Mouse (Mus musculus) left cerebral cortex, adult 2 months (tissue): ENCODE measurements around the gene Gm4181. TPM values are rescaled to one million over a fixed set of nuclear protein-coding genes. Genes with fewer than 3 reads are reported as not detected.
A peak's percentile ranks its signal among the peaks of the same experiment; 100 is the strongest.
"Not testable (repeated sequence)": the region's sequence is repeated elsewhere in the genome, so short reads cannot be mapped to it uniquely, and the experiment has no call there.

Experiments
- DNase-seq, 2 experiments: peaks; one replicate each; pipeline ENCODE4 v3.0.0; 2021 to 2022; ENCODE audit warnings: low spot score in 2 of 2, mixed read lengths in 1 of 2; ENCODE audit errors: extremely low spot score in 1 of 2
- H3K27ac ChIP-seq: fragments of 200-600 bp; 2 replicates; pipeline ENCODE4 v1.8.1; 2022
- H3K4me3 ChIP-seq: fragments of 200-600 bp; 2 replicates; pipeline ENCODE4 v1.8.1; 2022
- CTCF ChIP-seq: fragments of 200-600 bp; IDR thresholded peaks from 2 replicates; pipeline ENCODE4 v1.8.1; 2022; ENCODE audit warnings: antibody characterized with exemption, mild to moderate bottlenecking, moderate library complexity
- intact Hi-C: fragments of 180-260 bp; cut with DNase I; formaldehyde crosslinking; loops from one replicate; pipeline ENCODE4 v1.15.1; 2025
- long read RNA-seq, 2 experiments: library from polyadenylated mRNA; stranded (forward); transcript quantifications; one replicate each; pipeline ENCODE4 v2.0.0; 2021; ENCODE audit warnings: borderline mapping rate in 2 of 2
- total RNA-seq, 2 experiments: library from RNA; stranded (reverse); gene quantifications; 2 replicates each; pipeline ENCODE4 v1.2.3; 2021

Gm4181 gene
- not detected for total RNA-seq
- long read RNA-seq, experiment 1: 0 reads
- long read RNA-seq, experiment 2: 0 reads

DNA sequence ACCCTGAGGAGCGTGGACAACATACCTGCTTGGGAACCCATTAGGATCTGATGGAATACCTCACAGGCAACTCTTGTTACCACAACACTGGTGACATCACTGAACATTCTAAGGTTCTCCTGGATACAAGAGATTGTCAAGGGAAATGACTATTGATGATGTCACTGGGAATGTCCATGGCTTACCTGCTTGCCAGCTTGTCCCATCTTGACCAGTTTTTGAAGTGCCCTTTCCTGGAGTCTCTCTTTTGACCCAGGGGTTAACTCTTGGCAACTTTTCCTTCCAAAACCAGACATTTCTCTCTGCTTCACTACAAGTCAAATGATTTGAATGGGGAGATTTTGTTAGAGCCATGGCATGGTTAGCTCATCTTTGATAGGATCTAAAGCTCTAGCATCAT, at the start of gene Gm4181:
Gene Gm4181 (minus strand): TSS at position 101 of the 400 bp plus-strand sequence.
- H3K4me3 ChIP-seq, H3K27ac ChIP-seq, intact Hi-C loops, DNase-seq: not testable (repeated sequence)

DNA sequence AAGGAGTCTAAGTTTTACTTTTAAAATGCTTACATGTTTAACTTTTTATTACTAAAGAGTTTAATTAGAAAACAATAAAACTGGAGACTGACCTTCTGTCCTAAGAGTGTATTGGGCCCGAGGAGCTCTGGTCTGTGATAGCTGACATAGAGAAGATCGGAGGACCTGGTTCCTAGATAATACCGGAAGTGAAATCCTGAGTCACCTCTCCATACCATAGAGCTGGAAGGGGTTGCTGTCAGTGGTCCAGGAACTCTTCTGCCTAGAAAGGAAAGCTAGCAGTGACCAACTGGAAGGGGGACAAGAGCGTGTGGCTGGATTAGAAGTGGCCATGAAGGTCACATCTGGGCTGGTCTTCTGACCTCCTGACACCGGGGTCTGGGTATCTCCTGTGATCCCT, 41.8 kb upstream of the Gm4181 start:
- no peak for DNase-seq
- H3K4me3 ChIP-seq: no peak overlapping the region
- no peak overlapping the region for H3K27ac ChIP-seq
- no peak for TF ChIP-seq CTCF
- intact Hi-C loops: no loop called here

DNA sequence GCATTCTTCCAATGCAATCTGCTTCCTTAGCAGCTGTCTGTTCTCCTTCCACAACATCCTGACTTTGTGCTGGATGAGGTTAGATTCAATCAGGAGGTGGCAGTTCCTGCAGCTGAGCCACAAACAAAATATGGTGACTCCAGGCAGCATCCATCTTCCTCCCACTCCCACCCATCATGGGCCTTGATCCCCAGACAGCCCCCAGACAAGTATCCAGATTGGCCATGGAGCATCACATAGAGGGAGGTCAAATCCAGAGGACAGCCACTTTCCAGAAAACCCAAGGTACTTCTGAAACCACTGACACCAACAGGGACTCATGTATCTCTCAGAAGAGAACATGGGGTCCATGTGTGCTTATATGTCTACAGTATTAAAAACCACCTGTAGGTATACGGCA, 3.0 kb downstream of the Gm4181 start:
- H3K27ac ChIP-seq, intact Hi-C loops, H3K4me3 ChIP-seq: not testable (repeated sequence)
- peak; percentile 12 to 18 for DNase-seq

DNA sequence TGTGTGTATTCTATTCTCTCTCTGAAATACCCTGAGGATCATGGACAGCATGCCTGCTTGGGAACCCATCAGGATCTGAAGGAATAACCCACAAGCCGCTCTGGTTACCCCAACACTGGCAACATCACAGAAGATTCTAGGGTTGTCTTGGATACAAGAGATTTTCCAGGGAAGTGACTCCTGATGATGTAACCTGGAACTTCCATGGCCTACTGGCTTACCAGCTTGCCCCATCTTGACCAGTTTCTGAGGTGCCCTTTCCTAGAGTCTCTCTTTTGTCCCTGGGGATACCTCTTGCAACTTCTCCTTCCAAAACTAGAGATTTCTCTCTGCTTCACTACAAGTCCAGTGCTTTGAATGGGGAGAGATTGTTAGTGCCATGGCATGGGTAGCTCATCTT, 24.3 kb downstream of the Gm4181 start, which contains the start of gene Gm17078:
Gene Gm17078 (minus strand): TSS at position 101 of the 400 bp plus-strand sequence.
- intact Hi-C loops: no loop called here
- no peak for TF ChIP-seq CTCF

DNA sequence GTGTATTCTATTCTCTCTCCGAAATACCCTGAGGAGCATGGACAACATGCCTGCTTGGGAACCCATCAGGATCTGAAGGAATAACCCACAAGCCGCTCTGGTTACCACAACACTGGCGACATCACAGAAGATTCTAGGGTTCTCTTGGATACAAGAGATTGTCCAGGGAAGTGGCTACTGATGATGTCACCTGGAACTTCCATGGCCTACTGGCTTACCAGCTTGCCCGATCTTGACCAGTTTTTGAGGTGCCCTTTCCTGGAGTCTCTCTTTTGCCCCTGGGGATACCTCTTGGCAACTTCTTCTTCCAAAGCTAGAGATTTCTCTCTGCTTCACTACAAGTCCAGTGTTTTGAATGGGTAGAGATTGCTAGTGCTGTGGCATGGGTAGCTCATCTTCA, 43.4 kb downstream of the Gm4181 start, which contains the start of gene Gm17174:
Gene Gm17174 (minus strand): TSS at position 101 of the 400 bp plus-strand sequence.
- H3K27ac ChIP-seq, H3K4me3 ChIP-seq, intact Hi-C loops, DNase-seq: not testable (repeated sequence)

More for the DNA sequence above, 24.3 kb downstream of the Gm4181 start, which contains the start of gene Gm17078:
- no peak for DNase-seq
- Histone ChIP-seq H3K27ac (no peak within 1 kb of the TSS), H3K4me3 (no peak within 1 kb of the TSS)

Other genes with a start within 250 kb of the Gm4181 start
- gene Vmn2r88, start 224.8 kb downstream of the Gm4181 start, total RNA-seq: not detected
- gene Vmn2r89, start 183.8 kb downstream of the Gm4181 start, total RNA-seq: not detected
- gene Gm5622, start 82.9 kb downstream of the Gm4181 start, total RNA-seq: not detected
- gene Gm17175, start 61.6 kb downstream of the Gm4181 start, total RNA-seq: not detected
- gene Gm17174, start 43.5 kb downstream of the Gm4181 start, total RNA-seq: not detected
- gene Gm17078, start 24.4 kb downstream of the Gm4181 start, total RNA-seq: not detected
- not detected for gene Gm17079, start 59.8 kb upstream of the Gm4181 start, total RNA-seq
- not detected for gene Gm5800, start 81.5 kb upstream of the Gm4181 start, total RNA-seq
- gene Ang4, start 137.9 kb upstream of the Gm4181 start, total RNA-seq: not detected
- gene AY358078, start 164.4 kb upstream of the Gm4181 start, total RNA-seq: not detected
- not detected for gene Ear6, start 218.0 kb upstream of the Gm4181 start, total RNA-seq
- 10 to 100 TPM; 28.8 to 35.2 TPM for gene Mettl17, start 249.2 kb upstream of the Gm4181 start, total RNA-seq